Mouse (Mus musculus) frontal cortex, adult (tissue): ENCODE data around the gene Olfr1339.

Experiments
- ATAC-seq: cut with Nextera tagmentation; 2 replicates; pipeline ENCODE4 v1.9.2; 2017; ENCODE audit warnings: mild to moderate bottlenecking, moderate library complexity, mixed read lengths; ENCODE audit not compliant: low TSS enrichment

Gene Olfr1339

GRCm38 (mm10) chr4:118731875-118732274, at the start of gene Olfr1339:
Gene Olfr1339 (plus strand): TSS chr4:118732175.
- ATAC-seq, result no peak

GRCm38 (mm10) chr4:118687086-118687485, 44.9 kb upstream of the Olfr1339 start:
- no peak for ATAC-seq

GRCm38 (mm10) chr4:118692412-118692973, 39.5 kb upstream of the Olfr1339 start, which contains the start of gene Olfr1342:
Gene Olfr1342 (minus strand): TSS chr4:118692756.
- ATAC-seq, result no peak

DNA sequence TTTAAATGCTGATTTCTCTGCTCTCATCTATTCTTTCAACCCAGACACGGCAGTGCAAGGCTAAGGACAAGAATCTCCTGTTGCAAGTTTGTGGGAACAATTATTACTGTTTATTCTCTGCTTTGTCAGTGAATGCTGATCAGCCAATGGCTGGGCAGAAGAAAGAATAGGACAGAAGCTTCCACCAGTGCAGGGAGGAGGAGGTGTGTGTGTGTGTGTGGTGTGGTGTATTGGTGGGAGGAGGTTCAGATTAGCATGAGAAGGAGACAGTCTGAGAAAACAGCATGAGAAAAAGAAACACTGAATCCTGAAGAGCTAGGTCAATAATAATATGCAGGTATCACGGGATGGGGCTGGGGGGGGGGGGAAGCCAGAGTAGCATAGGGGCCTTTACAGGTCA, 38.2 kb upstream of the Olfr1339 start:
- ATAC-seq, result 0 out of 2 replicates have a peak, but pooled peaks have one; percentile 64

GRCm38 (mm10) chr4:118703223-118703622, 28.8 kb upstream of the Olfr1339 start, which contains the start of gene Olfr1341:
Gene Olfr1341 (plus strand): TSS chr4:118703523.
- no peak for ATAC-seq

DNA sequence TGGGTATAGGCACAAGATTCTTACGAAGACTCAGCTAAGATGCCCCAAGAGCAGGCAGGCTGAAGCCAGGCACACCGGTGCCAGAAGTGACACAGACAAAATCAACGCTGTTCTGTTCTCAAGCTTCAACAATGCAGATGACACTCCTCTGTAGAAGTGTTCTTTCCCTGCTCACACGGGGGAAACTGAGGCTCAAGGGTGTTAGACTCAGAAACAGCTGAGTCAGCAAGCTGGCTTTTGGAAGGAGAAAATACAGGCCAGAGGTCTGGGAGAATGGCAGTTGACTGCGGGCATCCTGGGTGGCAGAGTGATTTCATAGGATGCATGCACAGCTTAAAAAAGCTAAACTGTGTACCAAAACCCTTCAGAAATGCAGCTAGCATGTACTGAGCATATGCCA, 23.9 kb upstream of the Olfr1339 start:
- ATAC-seq, result no peak

DNA sequence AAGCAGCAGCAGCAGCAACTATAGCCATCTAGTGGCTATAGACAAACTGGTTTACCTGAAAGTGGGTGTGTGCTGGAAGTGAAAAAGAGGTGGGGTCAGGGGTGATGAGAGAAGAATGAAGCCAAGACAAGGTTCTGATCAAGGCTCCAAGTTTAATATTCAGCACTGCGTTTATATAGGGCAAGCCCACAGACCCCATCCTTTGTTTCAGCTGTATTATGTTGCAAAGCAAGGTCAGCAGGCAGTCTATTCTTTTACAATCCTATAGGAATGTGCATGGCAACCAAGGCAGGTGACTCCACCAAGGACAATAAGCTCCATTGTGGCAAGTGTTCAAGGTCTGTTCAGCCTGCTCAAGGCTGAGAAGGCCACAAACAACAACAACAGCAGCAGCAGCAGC, 20.3 kb upstream of the Olfr1339 start:
- ATAC-seq, result no peak

DNA sequence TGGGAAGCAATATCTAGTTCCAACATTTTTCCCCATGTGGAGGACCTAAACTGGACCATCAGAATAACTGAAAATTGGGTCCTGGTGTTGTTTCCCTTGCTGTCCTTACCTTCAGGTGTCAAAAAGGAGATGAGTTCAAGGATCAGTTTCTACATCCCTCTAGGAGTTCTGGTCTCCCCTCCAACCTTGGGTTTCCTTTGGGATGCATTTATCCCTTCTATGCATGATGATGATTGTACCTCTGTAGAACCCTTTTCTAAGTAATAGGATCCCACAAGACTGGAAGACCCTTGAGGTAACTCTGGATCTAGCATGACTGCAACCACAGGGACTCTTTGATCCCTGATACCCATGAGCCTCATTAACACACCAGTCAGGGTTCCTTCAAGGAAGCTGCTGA, 12.1 kb upstream of the Olfr1339 start, which contains the start of gene Olfr1340:
TSS of gene Olfr1340 (plus strand) at position 301 of the 400 bp plus-strand sequence.
- ATAC-seq, result no peak

GRCm38 (mm10) chr4:118721742-118722483, 10.1 kb upstream of the Olfr1339 start:
- peak; percentile 72; the same call in 1 of the 2 replicates for ATAC-seq

DNA sequence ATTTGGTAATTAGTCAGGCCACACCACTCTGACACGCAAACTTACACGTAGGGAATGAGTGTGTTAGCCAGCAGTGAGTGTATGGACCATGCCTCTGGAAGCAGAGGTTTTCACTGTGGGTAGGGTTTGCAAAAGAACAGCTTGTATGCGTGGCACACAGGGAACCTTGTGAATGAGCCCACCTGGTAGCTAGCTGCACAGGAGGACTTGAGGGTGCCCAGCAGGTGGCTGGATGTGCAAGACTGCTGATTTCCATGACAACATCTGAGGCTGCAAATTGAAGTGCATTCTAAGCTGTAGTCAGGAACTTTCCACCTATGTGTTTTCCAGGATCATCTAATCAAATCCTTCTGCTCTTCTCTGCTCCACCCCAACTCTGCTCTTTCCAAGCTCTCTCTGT, 7.6 kb downstream of the Olfr1339 start:
- no peak for ATAC-seq

- ATAC-seq, result no peak
These were observed 9.2 kb downstream of the Olfr1339 start for GRCm38 (mm10) chr4:118740988-118741698.

- ATAC-seq, result no peak
These were observed 9.9 kb downstream of the Olfr1339 start for GRCm38 (mm10) chr4:118741881-118742280.

DNA sequence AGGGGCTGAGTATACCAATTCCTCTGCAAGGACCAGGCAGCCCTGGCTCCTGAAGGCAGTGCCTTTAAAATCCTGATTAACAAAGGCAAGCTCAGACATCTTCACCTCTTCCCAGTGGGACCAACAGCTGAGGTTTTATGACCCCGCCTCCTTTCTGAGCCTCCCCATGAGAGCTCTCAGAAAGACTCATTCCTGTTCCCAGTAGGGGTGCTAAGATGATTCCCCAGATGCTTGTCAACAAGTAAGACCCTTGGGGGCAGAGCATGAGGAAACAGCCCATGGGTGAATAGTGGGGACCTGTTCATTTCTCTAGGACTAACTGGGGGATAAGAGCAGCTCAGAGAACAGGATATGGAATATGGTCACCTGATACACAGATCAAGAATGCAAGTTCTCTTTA, 26.7 kb downstream of the Olfr1339 start, which contains the start of gene Olfr1338:
TSS of gene Olfr1338 (minus strand) at position 101 of the 400 bp plus-strand sequence.
- no peak for ATAC-seq

DNA sequence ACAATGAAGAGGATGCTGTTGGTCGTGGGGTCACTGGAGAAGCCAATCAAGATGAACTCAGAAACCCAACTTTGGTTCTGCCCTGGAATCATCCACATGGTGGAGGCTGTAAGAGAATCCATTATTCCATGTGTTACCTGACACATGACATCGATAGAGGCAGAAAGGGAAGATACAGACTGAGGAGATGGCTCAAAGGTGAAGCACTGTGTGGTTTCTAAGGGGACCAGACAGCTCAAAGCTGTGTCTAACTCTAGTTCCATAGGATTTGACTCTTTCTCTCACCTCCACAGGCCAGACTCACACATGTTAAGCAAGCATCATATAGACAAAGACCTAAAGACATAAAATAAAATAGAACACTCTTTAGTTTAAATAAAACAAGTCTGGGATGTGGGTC, 50.5 kb downstream of the Olfr1339 start, which contains the start of gene Olfr1337:
TSS of gene Olfr1337 (minus strand) at position 101 of the 400 bp plus-strand sequence.
- ATAC-seq, result no peak
